Mouse (Mus musculus) heart, adult 2 months (tissue): ENCODE data around the gene Cxcr5.

Experiments used
- EP300 ChIP-seq: fragments of 200-500 bp; IDR thresholded peaks from 2 replicates; pipeline ENCODE4 v1.6.1; 2011; ENCODE audit warnings: low read depth, low read length, control low read depth; ENCODE audit not compliant: insufficient read depth
- POLR2A ChIP-seq: fragments of 200-500 bp; IDR thresholded peaks from 2 replicates; pipeline ENCODE4 v1.6.1; 2011; ENCODE audit warnings: mild to moderate bottlenecking, low read depth, low read length, control low read depth; ENCODE audit not compliant: insufficient read depth

DNA sequence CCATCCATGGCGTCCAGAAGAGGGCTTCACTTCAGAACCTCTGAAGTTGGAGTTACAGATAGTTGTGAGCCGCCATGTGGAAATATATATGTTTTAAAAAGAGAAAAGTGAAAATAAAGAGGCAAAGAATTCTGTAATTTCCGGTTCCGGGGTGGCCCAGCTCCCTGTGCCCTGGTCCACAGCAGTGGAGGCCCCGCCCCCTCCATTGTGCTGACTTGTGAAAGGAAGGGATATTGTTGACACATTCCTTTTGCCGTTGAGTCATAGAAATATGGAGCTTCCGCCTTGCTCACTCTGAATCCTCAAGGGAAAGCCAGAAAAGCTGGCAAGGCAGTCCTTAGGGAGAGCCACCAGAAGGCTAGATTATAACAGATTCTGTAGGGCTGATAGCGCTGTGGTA is 9.5 kb downstream of the Cxcr5 start:
- TF ChIP-seq EP300 (no peak), POLR2A (no peak)
